Mouse (Mus musculus) midbrain, embryonic 12.5 days (tissue): ENCODE measurements around the gene Wdr73. TPM values are rescaled to one million over a fixed set of nuclear protein-coding genes. Genes with fewer than 3 reads are reported as not detected.

Source experiments
- ATAC-seq: fragments of 200-750 bp; cut with Nextera tagmentation; 2 replicates; pipeline ENCODE4 v1.8.0; 2017; ENCODE audit warnings: low read depth, moderate TSS enrichment, moderate library complexity; ENCODE audit not compliant: low FRiP score
- H3K27ac ChIP-seq: fragments of 300-500 bp; sonication (generic); replicated peaks from 2 replicates; pipeline ENCODE4 v1.5.1; 2016; ENCODE audit warnings: mild to moderate bottlenecking
- H3K27me3 ChIP-seq: fragments of 300-500 bp; sonication (generic); 2 replicates; pipeline ENCODE4 v1.6.1; 2016; ENCODE audit warnings: mild to moderate bottlenecking
- H3K36me3 ChIP-seq: fragments of 300-500 bp; sonication (generic); 2 replicates; pipeline ENCODE4 v1.6.1; 2016
- H3K4me1 ChIP-seq: fragments of 300-500 bp; sonication (generic); 2 replicates; pipeline ENCODE4 v1.6.1; 2016
- H3K4me2 ChIP-seq: fragments of 300-500 bp; sonication (generic); replicated peaks from 2 replicates; pipeline ENCODE4 v1.6.1; 2016; ENCODE audit warnings: mild to moderate bottlenecking, moderate library complexity
- H3K4me3 ChIP-seq: fragments of 300-500 bp; sonication (generic); 2 replicates; pipeline ENCODE4 v1.5.1; 2016; ENCODE audit warnings: mild to moderate bottlenecking
- H3K9ac ChIP-seq: fragments of 300-500 bp; sonication (generic); replicated peaks from 2 replicates; pipeline ENCODE4 v1.6.1; 2016; ENCODE audit warnings: mild to moderate bottlenecking, moderate library complexity
- H3K9me3 ChIP-seq: fragments of 300-500 bp; sonication (generic); 2 replicates; pipeline ENCODE4 v1.6.1; 2016; ENCODE audit warnings: mild to moderate bottlenecking
- WGBS: fragments of 180-500 bp; shearing (Covaris S2); methylation state at CpG from one replicate; pipeline ENCODE4 v1.1.7; 2016; 5-methylcytosine and 5-hydroxymethylcytosine counted together
- polyA plus RNA-seq: library from polyadenylated mRNA; unstranded; fragments of >200 nt; fragmentation: Nextera tagmentation; extraction: Ambion mirVana; gene quantifications from 2 replicates; pipeline ENCODE4 v1.2.1, GENCODE M21; 2016

Gene Wdr73
- polyA plus RNA-seq, 1 experiment from 2014 or later = 44.7 TPM

GRCm38 (mm10) chr7:80917916-80918465 is 16.9 kb upstream of the Wdr73 start:
- Histone ChIP-seq H3K9me3 (no peaks in the 10 kb centered on the region), H3K27ac (no peak overlapping the region), H3K9ac (no peak overlapping the region), H3K36me3 (peaks cover 76% of the 10 kb centered on the region), H3K27me3 (no peaks in the 10 kb centered on the region), H3K4me1 (no peaks in the 10 kb centered on the region), H3K4me3 (no peak overlapping the region), H3K4me2 (no peak overlapping the region)
- WGBS = 93% methylated on average over 4 of the region's 4 CpGs
- no peak for ATAC-seq

GRCm38 (mm10) chr7:80912496-80912895 is 11.4 kb upstream of the Wdr73 start:
- 89% methylated on average over 8 of the region's 8 CpGs for WGBS
- H3K36me3 ChIP-seq = peaks cover 67% of the 10 kb centered on the region

GRCm38 (mm10) chr7:80911053-80911452 is 10.0 kb upstream of the Wdr73 start:
- H3K9me3 ChIP-seq = no peaks in the 10 kb centered on the region
- no peak overlapping the region for H3K4me3 ChIP-seq
- no peak overlapping the region for H3K4me2 ChIP-seq
- WGBS = 87% methylated on average over 7 of the region's 7 CpGs
- peaks cover 63% of the 10 kb centered on the region for H3K36me3 ChIP-seq
- H3K9ac ChIP-seq = no peak overlapping the region
- no peaks in the 10 kb centered on the region for H3K27me3 ChIP-seq
- H3K27ac ChIP-seq = no peak overlapping the region
- no peak for ATAC-seq
- no peaks in the 10 kb centered on the region for H3K4me1 ChIP-seq

More at GRCm38 (mm10) chr7:80912496-80912895, 11.4 kb upstream of the Wdr73 start:
- H3K4me2 ChIP-seq = no peak overlapping the region
- H3K9me3 ChIP-seq = no peaks in the 10 kb centered on the region
- no peaks in the 10 kb centered on the region for H3K27me3 ChIP-seq
- no peak overlapping the region for H3K9ac ChIP-seq
- no peaks in the 10 kb centered on the region for H3K4me1 ChIP-seq
- H3K4me3 ChIP-seq = no peak overlapping the region
- ATAC-seq = no peak
- H3K27ac ChIP-seq = no peak overlapping the region

- no peaks in the 10 kb centered on the region for H3K9me3 ChIP-seq
- no peak within 1 kb of the TSS for H3K27ac ChIP-seq
- peaks cover 25% of the 10 kb centered on the region; the same call in 1 of the 2 replicates for H3K36me3 ChIP-seq
- peak within 1 kb of the TSS; percentile 65; the same call in 1 of the 2 replicates for H3K9ac ChIP-seq
- H3K27me3 ChIP-seq = peaks cover 6% of the 10 kb centered on the region; the same call in 1 of the 2 replicates
- peak within 1 kb of the TSS; percentile 87 for H3K4me2 ChIP-seq
- peak; percentile 41; the same call in 1 of the 2 replicates for ATAC-seq
- WGBS = 4% methylated on average over 19 of the region's 19 CpGs
- peak within 1 kb of the TSS; percentile 50 for H3K4me3 ChIP-seq
- peaks cover 26% of the 10 kb centered on the region for H3K4me1 ChIP-seq
Measured at GRCm38 (mm10) chr7:80904921-80905515, 3.9 kb upstream of the Wdr73 start, which contains the start of gene Nmb. Gene Nmb (minus strand): TSS chr7:80905076.

GRCm38 (mm10) chr7:80903625-80904422 is 2.8 kb upstream of the Wdr73 start:
- ATAC-seq = no peak
- Histone ChIP-seq H3K4me1 (peaks cover 30% of the 10 kb centered on the region), H3K9ac (no peak overlapping the region), H3K4me2 (peak overlapping the region; percentile 87), H3K27me3 (peaks cover 6% of the 10 kb centered on the region; the same call in 1 of the 2 replicates), H3K4me3 (no peak overlapping the region), H3K27ac (no peak overlapping the region), H3K36me3 (peaks cover 27% of the 10 kb centered on the region; the same call in 1 of the 2 replicates), H3K9me3 (no peaks in the 10 kb centered on the region)
- 89% methylated on average over 11 of the region's 11 CpGs for WGBS

DNA sequence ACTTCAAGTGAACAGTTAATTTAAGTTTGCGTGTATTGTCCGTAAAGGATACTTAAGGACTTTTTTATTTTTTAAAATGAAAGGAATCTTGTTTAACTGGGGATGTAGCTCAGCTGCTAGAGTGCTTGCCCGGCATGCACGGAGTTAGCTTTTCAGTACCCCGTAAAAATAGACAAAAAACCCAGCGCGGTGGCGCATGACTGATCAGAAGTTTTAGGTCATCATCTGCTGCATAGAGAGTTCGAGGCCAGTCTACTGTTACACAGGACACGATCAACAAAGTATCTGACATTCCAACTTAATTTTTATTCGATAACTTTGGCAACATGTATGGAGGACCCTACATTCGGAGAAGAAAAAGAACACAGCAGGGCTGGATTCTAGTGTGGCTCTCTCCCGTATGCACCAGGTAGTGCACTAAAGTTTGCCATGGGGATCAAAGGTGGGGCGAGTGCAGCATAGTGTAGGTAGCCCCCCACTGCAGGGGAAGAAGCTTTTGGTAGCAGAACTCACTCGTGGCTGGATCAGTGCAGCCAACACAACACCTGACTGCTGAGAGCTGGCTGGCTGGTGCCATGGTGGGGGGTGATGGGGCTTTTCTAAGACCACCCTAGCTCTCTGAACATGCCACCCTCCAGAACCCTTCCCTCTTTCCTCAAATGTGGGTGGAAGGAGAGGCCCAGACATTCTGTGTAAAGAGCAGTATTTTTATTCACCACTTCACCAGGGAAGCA is 639 bp upstream of the Wdr73 start:
- Histone ChIP-seq H3K4me3 (peak overlapping the region; percentile 84), H3K4me1 (peaks cover 30% of the 10 kb centered on the region), H3K4me2 (peak overlapping the region; percentile 82), H3K27me3 (peaks cover 6% of the 10 kb centered on the region; the same call in 1 of the 2 replicates), H3K9ac (peak overlapping the region; percentile 62), H3K9me3 (no peaks in the 10 kb centered on the region), H3K36me3 (peaks cover 34% of the 10 kb centered on the region), H3K27ac (peak overlapping the region; percentile 82)
- peak; percentile 11; the same call in 1 of the 2 replicates for ATAC-seq
- 33% methylated on average over 15 of the region's 15 CpGs for WGBS

DNA sequence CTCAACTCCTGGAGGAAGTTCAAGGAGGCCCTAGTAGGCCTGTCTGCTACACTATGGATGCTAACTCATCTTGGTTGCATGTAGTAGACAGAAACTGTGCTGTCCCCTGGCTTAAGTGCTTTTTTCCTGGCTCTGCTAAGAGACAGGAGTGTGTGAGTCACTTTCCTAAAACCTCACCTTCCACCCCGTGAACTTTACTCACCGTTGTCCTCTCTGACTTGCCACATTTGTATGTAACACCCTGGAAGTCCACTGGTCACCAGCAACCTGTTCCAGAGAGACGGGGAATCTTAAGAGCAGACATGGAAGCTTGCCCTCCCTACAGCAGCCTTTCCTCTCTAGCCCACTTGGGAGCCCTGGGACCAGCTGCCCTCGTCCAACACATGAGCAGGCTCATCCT is 3.3 kb downstream of the Wdr73 start:
- Histone ChIP-seq H3K9ac (no peak overlapping the region), H3K27ac (no peak overlapping the region), H3K9me3 (no peaks in the 10 kb centered on the region), H3K4me3 (no peak overlapping the region), H3K4me2 (no peak overlapping the region), H3K36me3 (peaks cover 51% of the 10 kb centered on the region), H3K27me3 (no peaks in the 10 kb centered on the region), H3K4me1 (peaks cover 18% of the 10 kb centered on the region)
- ATAC-seq = no peak
- WGBS = 92% methylated on average over 4 of the region's 4 CpGs

- Histone ChIP-seq H3K4me1 (peaks cover 16% of the 10 kb centered on the region), H3K9ac (no peak overlapping the region), H3K27ac (no peak overlapping the region), H3K4me3 (no peak overlapping the region), H3K9me3 (no peaks in the 10 kb centered on the region), H3K27me3 (no peaks in the 10 kb centered on the region), H3K36me3 (peaks cover 57% of the 10 kb centered on the region), H3K4me2 (no peak overlapping the region)
- 91% methylated on average over 7 of the region's 7 CpGs for WGBS
- no peak for ATAC-seq
Measured at GRCm38 (mm10) chr7:80897134-80897533, 3.9 kb downstream of the Wdr73 start.

- Histone ChIP-seq H3K9ac (no peak overlapping the region), H3K27ac (no peak overlapping the region), H3K36me3 (peaks cover 77% of the 10 kb centered on the region), H3K9me3 (no peaks in the 10 kb centered on the region), H3K4me3 (no peak overlapping the region), H3K4me2 (no peak overlapping the region), H3K4me1 (peaks cover 4% of the 10 kb centered on the region; the same call in 1 of the 2 replicates), H3K27me3 (no peaks in the 10 kb centered on the region)
- no peak for ATAC-seq
- 95% methylated on average over 14 of the region's 14 CpGs for WGBS
Measured at GRCm38 (mm10) chr7:80894815-80895519, 6.1 kb downstream of the Wdr73 start.

DNA sequence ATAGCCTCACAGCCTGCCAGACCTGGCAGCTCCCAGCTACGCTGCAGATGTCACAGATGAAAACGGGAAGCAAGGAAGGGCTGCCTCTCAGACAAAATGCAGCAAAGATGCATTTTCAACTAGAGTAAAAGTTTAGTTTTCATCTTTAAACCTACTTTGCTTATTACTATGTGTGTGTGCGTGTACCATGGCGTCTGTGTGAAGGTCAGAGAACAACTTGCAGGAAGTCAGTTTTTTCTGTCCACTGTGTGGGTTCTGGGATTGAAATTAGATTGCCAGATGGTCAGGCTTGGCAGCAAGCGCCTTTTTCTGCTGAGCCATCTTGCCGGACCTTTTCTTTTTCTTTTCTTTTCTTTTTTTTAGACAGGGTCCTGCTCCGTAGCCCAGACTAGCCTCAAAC is 6.9 kb downstream of the Wdr73 start:
- no peak overlapping the region for H3K4me2 ChIP-seq
- H3K36me3 ChIP-seq = peaks cover 75% of the 10 kb centered on the region
- H3K27me3 ChIP-seq = no peaks in the 10 kb centered on the region
- H3K9me3 ChIP-seq = no peaks in the 10 kb centered on the region
- no peak overlapping the region for H3K4me3 ChIP-seq
- no peak overlapping the region for H3K9ac ChIP-seq
- ATAC-seq = no peak
- 93% methylated on average over 7 of the region's 7 CpGs for WGBS
- no peak overlapping the region for H3K27ac ChIP-seq
- H3K4me1 ChIP-seq = peaks cover 6% of the 10 kb centered on the region

- WGBS = 88% methylated on average over 6 of the region's 6 CpGs
- H3K36me3 ChIP-seq = peaks cover 75% of the 10 kb centered on the region
- no peak for ATAC-seq
Measured at GRCm38 (mm10) chr7:80893753-80894129, 7.3 kb downstream of the Wdr73 start.

More at GRCm38 (mm10) chr7:80893753-80894129, 7.3 kb downstream of the Wdr73 start:
- no peak overlapping the region for H3K4me3 ChIP-seq
- no peaks in the 10 kb centered on the region for H3K27me3 ChIP-seq
- H3K4me2 ChIP-seq = no peak overlapping the region
- H3K27ac ChIP-seq = no peak overlapping the region
- H3K4me1 ChIP-seq = peaks cover 11% of the 10 kb centered on the region
- no peak overlapping the region for H3K9ac ChIP-seq
- no peaks in the 10 kb centered on the region for H3K9me3 ChIP-seq
